9 mouse cellular contexts compared by ENCODE assay signal in genomic region chr4:5583989-5584677, GRCm38 (mm10).
DNase-seq lines count a peak whose midpoint lies in the region; ATAC-seq lines count a peak whose summit lies in the region.
"Had no signal": no experiment of that assay in that cellular context is flagged by ENCODE, and none has a peak within 500 bp of the region (broad histone marks: within the 10 kb centered on the region; RNA-seq: fewer than 3 reads in every experiment).

No protein-coding gene starts in this region.

- no peak overlapping the region for H3K4me3 ChIP-seq in hindbrain, embryonic 14.5 days (replicated peaks; ENCODE audit: low read length)
- no peak overlapping the region for H3K4me3 ChIP-seq in hindbrain, embryonic 10.5 days
- no peak overlapping the region for H3K4me3 ChIP-seq in limb, embryonic 13.5 days
- H3K4me3 ChIP-seq: midbrain, embryonic 12.5 days had no signal

- 68% methylated on average over 6 of the region's 6 CpGs for WGBS in hindbrain, embryonic 14.5 days
- WGBS in hindbrain, embryonic 10.5 days, result 73% methylated on average over 6 of the region's 6 CpGs
- 35% methylated on average over 6 of the region's 6 CpGs for WGBS in limb, embryonic 13.5 days

- peak; percentile 43; the same call in 1 of the 2 replicates for ATAC-seq in hindbrain, embryonic 14.5 days (ENCODE audit: low FRiP score)
- peak; percentile 92 for ATAC-seq in limb, embryonic 13.5 days (ENCODE audit: low FRiP score, low read depth)
- ATAC-seq in erythroid progenitor cell, adult 5-6 weeks (replicated peaks; ENCODE audit: low FRiP score, poor library complexity, severe bottlenecking), result no peak

- H3K36me3 ChIP-seq in hindbrain, embryonic 14.5 days (replicated peaks; ENCODE audit: control insufficient read depth, insufficient read depth), result no peaks in the 10 kb centered on the region
- H3K36me3 ChIP-seq in hindbrain, embryonic 10.5 days, result no peaks in the 10 kb centered on the region
- H3K36me3 ChIP-seq in limb, embryonic 13.5 days, result no peaks in the 10 kb centered on the region
- H3K36me3 ChIP-seq: midbrain, embryonic 12.5 days had no signal

- no peak overlapping the region for H3K4me2 ChIP-seq in hindbrain, embryonic 14.5 days (replicated peaks)
- no peak overlapping the region for H3K4me2 ChIP-seq in limb, embryonic 13.5 days (replicated peaks)
- H3K4me2 ChIP-seq: midbrain, embryonic 12.5 days had no signal

- no peak overlapping the region for H3K9ac ChIP-seq in hindbrain, embryonic 14.5 days
- no peak overlapping the region for H3K9ac ChIP-seq in limb, embryonic 13.5 days
- H3K9ac ChIP-seq: midbrain, embryonic 12.5 days had no signal

- H3K9me3 ChIP-seq in hindbrain, embryonic 14.5 days (ENCODE audit: control insufficient read depth, low read length), result no peaks in the 10 kb centered on the region
- H3K9me3 ChIP-seq in hindbrain, embryonic 10.5 days, result no peaks in the 10 kb centered on the region
- H3K9me3 ChIP-seq in limb, embryonic 13.5 days, result no peaks in the 10 kb centered on the region
- H3K9me3 ChIP-seq: midbrain, embryonic 12.5 days had no signal

- H3K27ac ChIP-seq in hindbrain, embryonic 14.5 days, result no peak overlapping the region
- no peak overlapping the region for H3K27ac ChIP-seq in hindbrain, embryonic 10.5 days
- H3K27ac ChIP-seq in limb, embryonic 13.5 days, result no peak overlapping the region
- H3K27ac ChIP-seq: midbrain, embryonic 12.5 days had no signal

- H3K4me1 ChIP-seq in hindbrain, embryonic 14.5 days (replicated peaks; ENCODE audit: control insufficient read depth, insufficient read depth, low read length), result no peaks in the 10 kb centered on the region
- H3K4me1 ChIP-seq in hindbrain, embryonic 10.5 days (replicated peaks), result no peaks in the 10 kb centered on the region
- peaks cover 18% of the 10 kb centered on the region for H3K4me1 ChIP-seq in limb, embryonic 13.5 days
- H3K4me1 ChIP-seq: midbrain, embryonic 12.5 days had no signal

- no peaks in the 10 kb centered on the region for H3K27me3 ChIP-seq in hindbrain, embryonic 14.5 days (ENCODE audit: control insufficient read depth, insufficient read depth, low read length)
- H3K27me3 ChIP-seq in hindbrain, embryonic 10.5 days (ENCODE audit: insufficient read depth, poor library complexity, severe bottlenecking), result no peaks in the 10 kb centered on the region
- H3K27me3 ChIP-seq in limb, embryonic 13.5 days, result no peaks in the 10 kb centered on the region
- H3K27me3 ChIP-seq: midbrain, embryonic 12.5 days had no signal

- DNase-seq in hindbrain, embryonic 14.5 days (ENCODE audit: low spot score), result no peak
- no peak for DNase-seq in hindbrain, embryonic 10.5 days (ENCODE audit: low spot score)
- peak; percentile 45 for DNase-seq in adrenal gland, postnatal 14 days
- peak; percentile 66 to 72 for DNase-seq in heart, adult 9 months (ENCODE audit: low spot score in 2 of 2)
- no peak for DNase-seq in spleen, adult 12 weeks (ENCODE audit: low spot score)
- no peak for DNase-seq in embryo, embryonic 10.5 days (ENCODE audit: low spot score)

Comparison
In these comparisons a context has a peak if more than half of its experiments do, and no peak if none do; other contexts are left out.
1. DNase-seq: peak in adrenal gland, postnatal 14 days (single experiment) and heart, adult 9 months (2 of 2); none in hindbrain, embryonic 14.5 days (single experiment), hindbrain, embryonic 10.5 days (single experiment), spleen, adult 12 weeks (single experiment) and embryo, embryonic 10.5 days (single experiment).